Mouse (Mus musculus) cortical plate, adult 2 months (tissue): Measurements from ENCODE around the gene Nemf.

Experiments used
- CTCF ChIP-seq: fragments of 200-500 bp; IDR thresholded peaks from 2 replicates; pipeline ENCODE4 v1.5.1; 2011; ENCODE audit warnings: mild to moderate bottlenecking, control low read depth, low read length; ENCODE audit not compliant: insufficient read depth; ENCODE audit errors: extremely low read depth
- POLR2A ChIP-seq: fragments of 200-500 bp; IDR thresholded peaks from 2 replicates; pipeline ENCODE4 v1.6.1; 2011; ENCODE audit warnings: mild to moderate bottlenecking, low read length, control low read depth; ENCODE audit not compliant: insufficient read depth; ENCODE audit errors: extremely low read depth

DNA sequence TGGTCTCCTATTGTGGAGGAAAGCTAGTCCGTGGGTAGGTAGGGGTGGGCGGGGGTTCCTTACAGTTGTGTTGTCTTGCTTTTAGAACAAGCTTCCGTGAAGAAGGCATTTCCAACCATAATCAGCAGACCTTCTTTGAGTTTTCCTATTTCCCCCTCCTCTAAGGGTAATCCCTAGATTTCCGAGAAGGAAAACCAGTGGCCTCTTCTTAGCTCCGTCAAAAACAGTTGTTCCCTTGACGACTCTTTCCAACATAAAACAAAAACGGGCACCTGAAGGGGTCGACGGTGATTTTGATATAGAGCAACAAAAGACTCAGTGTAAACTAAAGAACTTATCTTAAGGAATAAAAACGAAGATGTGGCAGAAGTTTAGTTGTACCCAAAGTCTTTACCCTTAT lies 5.0 kb upstream of the Nemf start:
- TF ChIP-seq POLR2A = no peak
- no peak for TF ChIP-seq CTCF
